8 mouse cellular contexts compared by ENCODE assay signal in genomic region chr6:54368071-54368470, GRCm38 (mm10). TPM values are rescaled to one million over a fixed set of nuclear protein-coding genes. Genes with fewer than 3 reads are reported as not detected.
DNase-seq lines count a peak whose midpoint lies in the region; ATAC-seq and TF ChIP-seq lines count a peak whose summit lies in the region.

No protein-coding gene starts in this region.

- no peak overlapping the region for H3K4me3 ChIP-seq in hindbrain, embryonic 10.5 days
- no peak overlapping the region for H3K4me3 ChIP-seq in hindbrain, embryonic 13.5 days
- H3K4me3 ChIP-seq in E14TG2a.4 (replicated peaks; ENCODE audit: low read length): no peak overlapping the region
- no peak overlapping the region for H3K4me3 ChIP-seq in kidney, embryonic 14.5 days (ENCODE audit: low read length)

- DNase-seq in hindbrain, embryonic 10.5 days (ENCODE audit: low spot score): peak; percentile 63
- DNase-seq in cerebellum, adult 18-20 months: peak; percentile 56 to 66
- DNase-seq in forelimb bud, embryonic 11.5 days (ENCODE audit: low read depth, low spot score): peak; percentile 64
- DNase-seq in mesoderm, embryonic 11.5 days (ENCODE audit: low read depth, low spot score): peak; percentile 72
- DNase-seq in thymus, postnatal 14 days: peak; percentile 8

- H3K4me2 ChIP-seq in hindbrain, embryonic 13.5 days: no peak overlapping the region
- no peak overlapping the region for H3K4me2 ChIP-seq in kidney, embryonic 14.5 days (replicated peaks; ENCODE audit: low read depth, low read length)

- WGBS in hindbrain, embryonic 10.5 days: 16% methylated on average over 6 of the region's 6 CpGs
- WGBS in hindbrain, embryonic 13.5 days: 15% methylated on average over 6 of the region's 6 CpGs
- WGBS in kidney, embryonic 14.5 days: 11% methylated on average over 6 of the region's 6 CpGs

- peaks cover 12% of the 10 kb centered on the region; the same call in 1 of the 2 replicates for H3K27me3 ChIP-seq in hindbrain, embryonic 10.5 days (ENCODE audit: insufficient read depth, poor library complexity, severe bottlenecking)
- H3K27me3 ChIP-seq in hindbrain, embryonic 13.5 days: no peaks in the 10 kb centered on the region
- H3K27me3 ChIP-seq in E14TG2a.4 (ENCODE audit: insufficient read depth, low read length): peaks cover 9% of the 10 kb centered on the region; the same call in 1 of the 2 replicates
- H3K27me3 ChIP-seq in kidney, embryonic 14.5 days (ENCODE audit: control insufficient read depth, insufficient read depth, low read length): no peaks in the 10 kb centered on the region

- ATAC-seq in hindbrain, embryonic 13.5 days (ENCODE audit: low FRiP score): no peak
- ATAC-seq in kidney, embryonic 14.5 days (ENCODE audit: low FRiP score, low TSS enrichment): 0 out of 2 replicates have a peak, but pooled peaks have one; percentile 17

- no peak overlapping the region for H3K9ac ChIP-seq in hindbrain, embryonic 13.5 days
- H3K9ac ChIP-seq in kidney, embryonic 14.5 days (ENCODE audit: low read depth, low read length): no peak overlapping the region

- peaks cover 45% of the 10 kb centered on the region for H3K4me1 ChIP-seq in hindbrain, embryonic 10.5 days (replicated peaks)
- peaks cover 14% of the 10 kb centered on the region; the same call in 1 of the 2 replicates for H3K4me1 ChIP-seq in hindbrain, embryonic 13.5 days (replicated peaks)
- H3K4me1 ChIP-seq in E14TG2a.4 (replicated peaks; ENCODE audit: low read depth, low read length): no peaks in the 10 kb centered on the region; the same call in 1 of the 2 replicates
- H3K4me1 ChIP-seq in kidney, embryonic 14.5 days (ENCODE audit: control insufficient read depth, insufficient read depth, low read length): 0 out of 2 replicates have a peak, but pooled peaks cover 3% of the 10 kb centered on the region

- peak; percentile 73 for TF ChIP-seq CTCF in E14TG2a.4 (conservative IDR thresholded peaks at IDR 0.05; ENCODE audit: low read length)

- no peaks in the 10 kb centered on the region for H3K36me3 ChIP-seq in hindbrain, embryonic 10.5 days
- no peaks in the 10 kb centered on the region for H3K36me3 ChIP-seq in hindbrain, embryonic 13.5 days
- H3K36me3 ChIP-seq in E14TG2a.4 (ENCODE audit: insufficient read depth, low read length): no peaks in the 10 kb centered on the region
- no peaks in the 10 kb centered on the region for H3K36me3 ChIP-seq in kidney, embryonic 14.5 days (ENCODE audit: control insufficient read depth, insufficient read depth, low read length)

- no peaks in the 10 kb centered on the region for H3K9me3 ChIP-seq in hindbrain, embryonic 10.5 days
- no peaks in the 10 kb centered on the region for H3K9me3 ChIP-seq in hindbrain, embryonic 13.5 days
- no peaks in the 10 kb centered on the region for H3K9me3 ChIP-seq in E14TG2a.4 (ENCODE audit: low read length)
- H3K9me3 ChIP-seq in kidney, embryonic 14.5 days (ENCODE audit: control insufficient read depth, low read length): no peaks in the 10 kb centered on the region

- no peak overlapping the region for H3K27ac ChIP-seq in hindbrain, embryonic 10.5 days
- H3K27ac ChIP-seq in hindbrain, embryonic 13.5 days: no peak overlapping the region
- H3K27ac ChIP-seq in kidney, embryonic 14.5 days (ENCODE audit: low read depth, low read length): no peak overlapping the region

RNA-seq across cellular contexts. Expression of gene Prr15, which starts 42.4 kb away (rescaled TPM):
- 1.1 and 4.0 TPM in 2 replicates for polyA plus RNA-seq in hindbrain, embryonic 10.5 days (2016; fragmentation: Nextera tagmentation; extraction: Ambion mirVana)
- 0.92 and 1.1 TPM in 2 replicates for polyA plus RNA-seq in hindbrain, embryonic 13.5 days (2015; fragmentation: Nextera tagmentation; extraction: Ambion mirVana)
- polyA plus RNA-seq in kidney, embryonic 14.5 days (2014; fragmentation: Nextera tagmentation; extraction: Ambion mirVana): 6.2 and 6.4 TPM in 2 replicates

Comparison
In these comparisons a context has a peak if more than half of its experiments do, and no peak if none do; other contexts are left out.
1. DNase-seq: peak in every context shown above with its lines; median percentile 72 in mesoderm, embryonic 11.5 days; 64 in forelimb bud, embryonic 11.5 days; 63 in hindbrain, embryonic 10.5 days; 61 in cerebellum, adult 18-20 months; 8 in thymus, postnatal 14 days.